Mouse (Mus musculus) liver, embryonic 14.5 days (tissue): ENCODE measurements at regions not wholly inside any gene's neighbourhood (a gene's known extent, or its start where the extent isn't known, plus 50 kb on each side); places are given as distances from the start of the nearest gene placed in this dataset.

ENCODE experiments used
- ATAC-seq: fragments of 200-750 bp; cut with Nextera tagmentation; 2 replicates; pipeline ENCODE4 v1.8.0; 2017; ENCODE audit warnings: moderate number of reproducible peaks, mild to moderate bottlenecking, moderate library complexity; ENCODE audit not compliant: insufficient read depth
- DNase-seq, 3 experiments: peaks; one replicate each; pipeline ENCODE4 v3.0.0-alpha.2; 2012 to 2013; ENCODE audit warnings: low read depth in 3 of 3, low spot score in 3 of 3
- H3K27ac ChIP-seq: fragments of 300-500 bp; sonication (generic); 2 replicates; pipeline ENCODE4 v1.5.1; 2014; ENCODE audit warnings: moderate library complexity, mild to moderate bottlenecking, control low read depth, inconsistent platforms
- H3K27me3 ChIP-seq: fragments of 300-500 bp; sonication (generic); 2 replicates; pipeline ENCODE4 v1.6.1; 2014; ENCODE audit warnings: mild to moderate bottlenecking, low read length, moderate library complexity; ENCODE audit not compliant: control insufficient read depth, insufficient read depth
- H3K36me3 ChIP-seq: fragments of 300-500 bp; sonication (generic); replicated peaks from 2 replicates; pipeline ENCODE4 v1.6.1; 2014; ENCODE audit warnings: low read depth; ENCODE audit not compliant: control insufficient read depth, insufficient read depth
- H3K4me1 ChIP-seq, 2 experiments: fragments of 200-500 bp in 1 of 2; fragments of 300-500 bp in 1 of 2; sonication (generic) in 1 of 2; replicated peaks; 2 replicates each; pipeline ENCODE4 v1.6.1; 2012 to 2014; ENCODE audit warnings: antibody characterized with exemption in 1 of 2, inconsistent platforms in 1 of 2, low read length in 1 of 2; ENCODE audit not compliant: control insufficient read depth in 2 of 2, insufficient read depth in 2 of 2
- H3K4me2 ChIP-seq: fragments of 300-500 bp; sonication (generic); 2 replicates; pipeline ENCODE4 v1.6.1; 2014; ENCODE audit warnings: low read depth, mild to moderate bottlenecking, control low read depth, moderate library complexity
- H3K4me3 ChIP-seq, 2 experiments: fragments of 200-500 bp in 1 of 2; fragments of 300-500 bp in 1 of 2; sonication (generic) in 1 of 2; 2 replicates each; pipeline ENCODE4 v1.5.1; 2012 to 2014; ENCODE audit warnings: low read depth in 2 of 2, low read length in 2 of 2, mild to moderate bottlenecking in 2 of 2, control low read depth in 1 of 2, inconsistent platforms in 1 of 2, moderate library complexity in 1 of 2; ENCODE audit not compliant: insufficient read depth in 1 of 2
- H3K9ac ChIP-seq: fragments of 300-500 bp; sonication (generic); replicated peaks from 2 replicates; pipeline ENCODE4 v1.6.1; 2014; ENCODE audit warnings: mild to moderate bottlenecking, control low read depth, moderate library complexity
- H3K9me3 ChIP-seq: fragments of 300-500 bp; sonication (generic); 2 replicates; pipeline ENCODE4 v1.6.1; 2016; ENCODE audit warnings: low read length, mixed read lengths; ENCODE audit not compliant: control insufficient read depth
- CTCF ChIP-seq: IDR thresholded peaks from 2 replicates; pipeline ENCODE4 v1.5.1; 2016; ENCODE audit warnings: antibody characterized with exemption, low read depth, control low read depth
- EP300 ChIP-seq: IDR thresholded peaks from 2 replicates; pipeline ENCODE4 v1.6.1; 2016; ENCODE audit warnings: antibody characterized with exemption, low read depth
- WGBS: fragments of 180-500 bp; shearing (Covaris S2); extraction: QIAGEN DNeasy Blood & Tissue Kit; methylation state at CpG from one replicate; pipeline ENCODE4 v1.1.7; 2014; ENCODE audit not compliant: insufficient replicate concordance; 5-methylcytosine and 5-hydroxymethylcytosine counted together

DNA sequence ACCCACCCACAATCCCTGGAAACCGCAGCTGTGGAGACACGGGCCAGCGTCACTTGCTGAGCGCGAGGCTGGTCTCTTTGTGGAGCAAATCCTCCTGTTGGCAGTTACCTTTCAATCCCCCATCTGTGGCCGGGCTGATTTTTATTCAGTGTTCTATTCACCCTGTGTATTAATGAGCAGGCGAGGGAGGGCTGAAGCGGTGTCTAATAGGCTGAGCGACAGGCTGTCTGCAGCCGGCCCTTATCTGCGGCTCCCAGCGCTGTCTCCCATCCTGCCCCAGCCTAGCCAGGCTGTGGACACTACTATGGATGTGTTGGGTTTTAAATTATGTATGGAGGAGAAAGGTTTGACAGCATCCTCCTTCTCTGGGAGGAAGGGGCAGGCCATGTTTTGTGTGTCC lies 138.3 kb upstream of the Gm26897 start:
- DNase-seq (no peak), ATAC-seq (0 out of 2 replicates have a peak, but pooled peaks have one; percentile 23)
- H3K4me3 ChIP-seq: no peak overlapping the region
- H3K27ac ChIP-seq: no peak overlapping the region
- TF ChIP-seq CTCF (no peak), EP300 (no peak)
- H3K4me1 ChIP-seq: no peaks in the 10 kb centered on the region; a peak in 1 of 4 replicates
- no peaks in the 10 kb centered on the region for H3K9me3 ChIP-seq
- H3K27me3 ChIP-seq: no peaks in the 10 kb centered on the region
- H3K4me2 ChIP-seq: no peak overlapping the region
- H3K9ac ChIP-seq: no peak overlapping the region
- no peaks in the 10 kb centered on the region for H3K36me3 ChIP-seq
- 29% methylated on average over 12 of the region's 12 CpGs for WGBS

DNA sequence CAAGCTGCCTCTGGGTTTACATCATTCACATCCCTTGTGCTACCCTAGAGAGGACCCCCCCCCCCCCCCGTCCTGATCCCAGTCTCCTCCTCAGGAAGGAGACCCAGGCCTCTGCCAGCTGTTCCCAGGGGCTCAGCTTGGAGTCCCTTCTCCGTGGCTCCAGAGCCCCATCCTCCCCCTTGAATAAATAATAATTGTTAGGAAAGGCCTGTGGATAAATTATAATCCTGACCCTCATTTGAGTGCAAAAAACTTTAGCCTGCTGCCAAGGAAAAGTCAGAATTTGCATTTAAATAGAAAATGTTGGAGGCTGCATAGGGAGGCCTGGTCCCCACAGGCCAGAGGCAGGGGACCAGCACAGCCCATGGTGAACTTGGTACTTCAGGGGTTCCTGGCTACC lies 136.0 kb upstream of the Gm26897 start:
- Histone ChIP-seq H3K36me3 (no peaks in the 10 kb centered on the region), H3K4me3 (no peak overlapping the region), H3K4me2 (no peak overlapping the region), H3K27ac (no peak overlapping the region), H3K27me3 (no peaks in the 10 kb centered on the region), H3K9ac (no peak overlapping the region), H3K9me3 (no peaks in the 10 kb centered on the region), H3K4me1 (no peaks in the 10 kb centered on the region; a peak in 1 of 4 replicates)
- ATAC-seq (no peak), DNase-seq (no peak)
- WGBS: 37% methylated on average over 2 of the region's 2 CpGs
- TF ChIP-seq EP300 (no peak), CTCF (no peak)

GRCm38 (mm10) chr5:111601711-111602521 lies 131.8 kb upstream of the Gm26897 start:
- TF ChIP-seq EP300 (no peak), CTCF (no peak)
- no peak overlapping the region for H3K4me2 ChIP-seq
- H3K4me1 ChIP-seq: no peaks in the 10 kb centered on the region
- ATAC-seq (no peak), DNase-seq (no peak)
- no peaks in the 10 kb centered on the region for H3K27me3 ChIP-seq
- 67% methylated on average over 26 of the region's 26 CpGs for WGBS
- no peaks in the 10 kb centered on the region for H3K9me3 ChIP-seq
- no peak overlapping the region for H3K9ac ChIP-seq
- H3K27ac ChIP-seq: no peak overlapping the region
- no peaks in the 10 kb centered on the region for H3K36me3 ChIP-seq
- no peak overlapping the region for H3K4me3 ChIP-seq

GRCm38 (mm10) chr5:111613687-111614086 lies 120.0 kb upstream of the Gm26897 start:
- Histone ChIP-seq H3K9ac (no peak overlapping the region), H3K4me2 (no peak overlapping the region), H3K36me3 (no peaks in the 10 kb centered on the region), H3K4me3 (no peak overlapping the region), H3K9me3 (no peaks in the 10 kb centered on the region), H3K27me3 (no peaks in the 10 kb centered on the region), H3K4me1 (no peaks in the 10 kb centered on the region), H3K27ac (no peak overlapping the region)
- TF ChIP-seq EP300: no peak
- TF ChIP-seq CTCF: no peak
- 43% methylated on average over 1 of the region's 1 CpGs for WGBS
- no peak for DNase-seq
- no peak for ATAC-seq

- Histone ChIP-seq H3K4me1 (no peaks in the 10 kb centered on the region), H3K27ac (no peak overlapping the region), H3K36me3 (no peaks in the 10 kb centered on the region), H3K4me2 (no peak overlapping the region), H3K9ac (no peak overlapping the region), H3K4me3 (no peak overlapping the region), H3K9me3 (no peaks in the 10 kb centered on the region), H3K27me3 (no peaks in the 10 kb centered on the region)
- 29% methylated on average over 9 of the region's 9 CpGs for WGBS
- ATAC-seq (no peak), DNase-seq (no peak)
- TF ChIP-seq CTCF (no peak), EP300 (no peak)
Observed at GRCm38 (mm10) chr5:111619974-111620373, 113.8 kb upstream of the Gm26897 start.
